Mouse (Mus musculus) lung, postnatal 0 days (tissue): ENCODE measurements around the gene Dtx3.

Experiments used
- CTCF ChIP-seq: IDR thresholded peaks from 2 replicates; pipeline ENCODE4 v1.5.1; 2016; ENCODE audit warnings: antibody characterized with exemption, mild to moderate bottlenecking
- EP300 ChIP-seq: IDR thresholded peaks from 2 replicates; pipeline ENCODE4 v1.6.1; 2016; ENCODE audit warnings: antibody characterized with exemption, mild to moderate bottlenecking, control low read depth

- TF ChIP-seq CTCF = no peak
- no peak for TF ChIP-seq EP300
These were observed 14.5 kb upstream of the Dtx3 start for GRCm38 (mm10) chr10:127209928-127210570.
